Mouse (Mus musculus): ENCODE results near the gene Lpcat4.

Gene Lpcat4

GRCm38 (mm10) chr2:112239212-112239934 lies at the start of gene Lpcat4:
Lpcat4 (plus strand) TSS chr2:112239468.
- DNase-seq = peak; percentile 90

GRCm38 (mm10) chr2:112196859-112197258 lies 42.4 kb upstream of the Lpcat4 start:
- DNase-seq = peak; percentile 33

GRCm38 (mm10) chr2:112203056-112203455 lies 36.2 kb upstream of the Lpcat4 start:
- no peak for DNase-seq

- DNase-seq = no peak
These were observed 29.1 kb upstream of the Lpcat4 start for GRCm38 (mm10) chr2:112210142-112210541.

- DNase-seq = no peak
These were observed 28.6 kb upstream of the Lpcat4 start for GRCm38 (mm10) chr2:112210699-112211098.

GRCm38 (mm10) chr2:112215977-112216376 lies 23.3 kb upstream of the Lpcat4 start:
- no peak for DNase-seq

- no peak for DNase-seq
These were observed 21.7 kb upstream of the Lpcat4 start for GRCm38 (mm10) chr2:112217614-112218013.

GRCm38 (mm10) chr2:112220880-112221279 lies 18.4 kb upstream of the Lpcat4 start:
- no peak for DNase-seq

- no peak for DNase-seq
These were observed 16.7 kb upstream of the Lpcat4 start for GRCm38 (mm10) chr2:112222607-112223006.

GRCm38 (mm10) chr2:112224356-112224755 lies 14.9 kb upstream of the Lpcat4 start:
- DNase-seq = no peak

GRCm38 (mm10) chr2:112232623-112233022 lies 6.6 kb upstream of the Lpcat4 start:
- DNase-seq = no peak

GRCm38 (mm10) chr2:112236620-112237019 lies 2.6 kb upstream of the Lpcat4 start:
- DNase-seq = no peak

- DNase-seq = no peak
These were observed 1.3 kb upstream of the Lpcat4 start for GRCm38 (mm10) chr2:112238006-112238405.

- peak; percentile 36 for DNase-seq
These were observed 860 bp downstream of the Lpcat4 start for GRCm38 (mm10) chr2:112239935-112240721.

- no peak for DNase-seq
These were observed 2.5 kb downstream of the Lpcat4 start for GRCm38 (mm10) chr2:112241787-112242186.

GRCm38 (mm10) chr2:112245307-112245706 lies 6.0 kb downstream of the Lpcat4 start:
- DNase-seq = no peak

GRCm38 (mm10) chr2:112246193-112246592 lies 6.9 kb downstream of the Lpcat4 start:
- no peak for DNase-seq

GRCm38 (mm10) chr2:112247323-112247722 lies 8.1 kb downstream of the Lpcat4 start:
- DNase-seq = no peak

- no peak for DNase-seq
These were observed 10.6 kb downstream of the Lpcat4 start for GRCm38 (mm10) chr2:112249780-112250453.

- no peak for DNase-seq
These were observed 15.6 kb downstream of the Lpcat4 start for GRCm38 (mm10) chr2:112254675-112255515.

GRCm38 (mm10) chr2:112259241-112259962 lies 20.1 kb downstream of the Lpcat4 start, which contains the start of gene Nutm1:
Nutm1 (minus strand) TSS chr2:112259291.
- no peak for DNase-seq

Data from thymus, postnatal 25 days (tissue).